Mouse (Mus musculus) adrenal gland (tissue): ENCODE results near the gene Cabp1.

ENCODE experiments used
- intact Hi-C: fragments of 180-260 bp; cut with DNase I; formaldehyde crosslinking; loops from one replicate; pipeline ENCODE4 v1.15.1; 2025
- long read RNA-seq, 2 experiments: library from polyadenylated mRNA; unstranded; transcript quantifications; one replicate each; pipeline ENCODE4 v2.0.0; 2020; ENCODE audit warnings: borderline replicate concordance in 1 of 2; ENCODE audit not compliant: insufficient replicate concordance in 1 of 2

The Cabp1 gene
- long read RNA-seq, experiment 1, result 0 reads
- long read RNA-seq, experiment 2, result 0 reads

- intact Hi-C loops, result loop anchor here (2.0 kb wide), 1 partner anchor 41 kb away; the partner anchor contains the start of gene Pop5
These were observed at the start of gene Cabp1 for GRCm38 (mm10) chr5:115193669-115194625. TSS of gene Cabp1 (minus strand) at chr5:115194381.

GRCm38 (mm10) chr5:115240191-115240590 is 46.0 kb upstream of the Cabp1 start:
- intact Hi-C loops, result loop anchor here (5.0 kb wide), 1 partner anchor 107 kb away; the partner anchor contains the start of gene Cox6a1

GRCm38 (mm10) chr5:115238729-115239195 is 44.6 kb upstream of the Cabp1 start:
- intact Hi-C loops, result loop anchor here (5.0 kb wide), 1 partner anchor 34 kb away; the partner anchor contains the start of gene Rnf10

DNA sequence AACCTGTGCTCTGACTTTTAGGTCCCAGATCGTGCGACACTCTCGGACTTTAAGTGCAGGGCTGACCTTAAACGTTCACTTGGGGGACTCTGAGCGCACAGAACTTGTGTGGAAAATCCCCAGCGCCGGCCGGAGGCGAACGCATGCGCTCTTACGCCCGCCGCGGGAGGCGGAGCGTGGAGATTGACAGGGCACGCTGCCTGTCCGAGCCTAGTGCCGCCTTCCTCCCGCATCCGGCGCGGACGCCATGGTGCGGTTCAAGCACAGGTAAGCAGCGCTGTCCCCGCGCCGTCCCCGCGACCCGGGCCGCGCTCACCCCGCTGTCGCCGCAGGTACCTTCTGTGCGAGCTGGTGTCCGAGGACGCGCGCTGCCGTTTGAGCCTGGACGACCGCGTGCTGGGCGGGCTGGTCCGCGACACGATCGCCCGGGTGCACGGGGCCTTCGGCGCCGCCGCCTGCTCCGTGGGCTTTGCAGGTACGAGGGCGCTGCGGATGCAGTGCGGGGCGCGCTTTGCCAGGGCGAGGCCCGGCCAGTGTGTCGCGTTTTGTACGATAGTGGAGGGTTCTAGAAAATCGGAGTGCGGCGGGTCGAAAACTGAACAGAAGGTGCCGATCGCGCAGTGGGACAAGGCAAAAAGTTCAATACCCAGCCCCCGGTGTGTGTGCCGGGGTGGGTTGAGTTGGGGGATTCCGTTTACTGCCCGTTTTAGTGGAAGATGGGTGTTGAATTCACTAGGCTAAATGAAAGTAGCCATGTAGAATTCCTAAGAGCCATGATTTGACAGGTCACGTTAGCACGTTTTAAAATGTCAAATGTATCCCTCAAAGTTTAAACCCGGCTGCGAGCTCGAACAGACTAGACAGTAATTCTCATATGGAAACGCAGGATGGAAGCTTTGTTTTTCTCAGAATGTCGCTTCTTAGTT is 43.9 kb upstream of the Cabp1 start:
- intact Hi-C loops, result loop anchor here (5.0 kb wide), 1 partner anchor 34 kb away; the partner anchor contains the start of gene Rnf10

GRCm38 (mm10) chr5:115235786-115236263 is 41.6 kb upstream of the Cabp1 start, which contains the start of gene Pop5:
TSS of gene Pop5 (plus strand) at chr5:115235836.
- intact Hi-C loops, result loop anchor here (2.0 to 5.0 kb wide), 2 partner anchors 36 to 43 kb away; partner anchors contain the start of gene Rnf10

DNA sequence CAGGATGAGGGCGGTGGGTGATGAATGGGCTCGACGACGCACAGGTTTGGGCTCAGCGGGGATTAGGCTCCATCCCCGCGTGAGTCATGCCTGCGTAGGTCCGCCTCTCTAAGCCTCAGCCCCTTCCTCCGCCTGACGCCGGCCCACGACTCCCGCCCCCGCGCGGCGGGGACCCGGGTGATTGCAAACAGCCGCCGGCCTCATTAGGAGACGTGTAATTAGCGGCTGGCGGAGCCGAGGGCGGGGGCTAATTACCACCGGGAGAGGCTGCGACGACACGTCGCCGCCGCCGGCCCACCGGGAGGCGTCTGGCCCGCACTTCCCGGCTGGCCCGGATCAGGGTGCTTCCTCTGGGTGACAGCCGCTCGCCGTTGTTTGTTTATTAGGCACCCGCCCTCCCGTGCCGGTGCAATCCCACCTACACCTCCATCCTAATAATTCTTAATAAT is 41.2 kb upstream of the Cabp1 start:
- intact Hi-C loops, result loop anchor here (2.0 to 5.0 kb wide), 2 partner anchors 37 to 43 kb away; partner anchors contain the start of gene Rnf10

- intact Hi-C loops, result loop anchor here (2.0 to 5.0 kb wide), 3 partner anchors 42 to 257 kb away; no protein-coding TSS in a partner anchor
These were observed 40.3 kb upstream of the Cabp1 start for GRCm38 (mm10) chr5:115234519-115234918.

- intact Hi-C loops, result loop anchor here (5.0 kb wide), 2 partner anchors 106 to 256 kb away; no protein-coding TSS in a partner anchor
These were observed 39.0 kb upstream of the Cabp1 start for GRCm38 (mm10) chr5:115233031-115233780.

DNA sequence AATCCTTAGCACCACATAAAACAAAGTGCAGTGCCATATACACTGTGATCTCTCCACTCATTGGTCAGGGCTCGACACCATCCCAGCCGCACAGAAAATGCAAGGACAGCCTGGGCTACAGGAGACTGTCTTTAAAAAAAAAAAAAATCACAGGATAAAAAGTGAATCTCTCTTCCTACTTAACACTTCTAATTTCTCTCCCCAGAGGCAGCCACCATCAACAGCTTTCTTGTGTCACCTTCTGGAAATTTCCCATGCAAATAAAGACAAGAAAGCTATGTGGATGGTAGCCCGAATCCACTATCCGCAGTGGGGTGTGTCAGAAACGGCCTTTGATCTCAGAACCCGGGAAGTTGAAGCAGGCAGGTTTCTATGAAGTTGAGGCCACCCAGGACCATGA is 38.3 kb upstream of the Cabp1 start:
- intact Hi-C loops, result loop anchor here (5.0 kb wide), 2 partner anchors 105 to 255 kb away; no protein-coding TSS in a partner anchor

GRCm38 (mm10) chr5:115231552-115232120 is 37.5 kb upstream of the Cabp1 start:
- intact Hi-C loops, result loop anchor here (5.0 kb wide), 2 partner anchors 104 to 254 kb away; no protein-coding TSS in a partner anchor

GRCm38 (mm10) chr5:115230830-115231551 is 36.8 kb upstream of the Cabp1 start:
- intact Hi-C loops, result loop anchor here (5.0 kb wide), 2 partner anchors 104 to 254 kb away; no protein-coding TSS in a partner anchor

DNA sequence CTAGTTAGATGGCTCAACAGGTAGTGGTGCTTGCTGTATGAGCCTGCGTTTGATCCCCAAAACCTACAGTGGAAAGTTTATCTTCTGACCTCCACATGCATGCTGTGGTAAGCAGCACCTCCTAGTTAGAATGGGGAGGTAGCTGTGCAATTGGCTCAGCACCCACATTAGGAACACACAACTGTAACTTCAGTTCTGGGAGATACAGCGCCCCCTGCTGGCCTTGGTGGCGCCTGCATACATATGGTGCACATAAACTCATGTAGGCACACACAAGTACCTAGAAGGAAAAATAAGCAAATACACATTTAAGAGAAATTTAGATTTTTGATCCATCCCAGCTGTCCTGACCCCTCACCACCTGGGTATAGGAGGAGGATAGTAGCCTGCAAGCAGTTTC is 28.3 kb upstream of the Cabp1 start:
- intact Hi-C loops, result no loop called here

DNA sequence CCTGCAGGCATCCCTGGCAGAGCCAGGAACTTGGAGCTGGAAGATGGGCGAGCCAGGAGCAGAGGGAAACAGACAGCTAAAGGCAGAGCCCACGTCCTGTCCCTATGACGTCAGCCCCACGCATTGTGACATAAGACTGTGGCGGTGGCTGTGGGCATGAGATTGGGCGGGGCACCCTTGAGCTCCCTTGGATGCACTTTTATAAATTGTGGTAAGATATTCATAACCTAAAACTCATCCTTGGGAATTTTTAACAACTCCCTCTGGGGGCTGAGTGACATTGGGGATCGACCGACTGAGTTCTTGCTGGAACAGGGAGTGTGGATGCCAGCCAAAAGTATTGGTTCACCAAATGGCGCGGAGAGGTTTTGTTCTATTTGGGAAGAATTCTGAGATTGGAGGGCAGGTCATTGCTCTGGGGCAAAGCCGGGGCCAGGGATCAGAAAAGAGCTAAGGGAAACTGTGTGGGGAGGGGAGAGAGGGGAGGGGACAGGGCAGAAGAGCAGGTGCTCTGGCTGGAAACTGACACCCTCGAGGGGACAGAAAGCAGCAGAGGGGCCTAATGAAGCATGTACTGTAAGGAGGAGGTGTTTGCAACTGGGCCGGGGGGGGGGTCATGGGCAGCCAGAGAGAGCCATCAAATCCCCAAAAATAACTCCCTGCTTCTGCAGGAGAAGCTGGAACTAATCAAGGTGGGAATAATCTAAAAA is 26.9 kb upstream of the Cabp1 start:
- intact Hi-C loops, result no loop called here

DNA sequence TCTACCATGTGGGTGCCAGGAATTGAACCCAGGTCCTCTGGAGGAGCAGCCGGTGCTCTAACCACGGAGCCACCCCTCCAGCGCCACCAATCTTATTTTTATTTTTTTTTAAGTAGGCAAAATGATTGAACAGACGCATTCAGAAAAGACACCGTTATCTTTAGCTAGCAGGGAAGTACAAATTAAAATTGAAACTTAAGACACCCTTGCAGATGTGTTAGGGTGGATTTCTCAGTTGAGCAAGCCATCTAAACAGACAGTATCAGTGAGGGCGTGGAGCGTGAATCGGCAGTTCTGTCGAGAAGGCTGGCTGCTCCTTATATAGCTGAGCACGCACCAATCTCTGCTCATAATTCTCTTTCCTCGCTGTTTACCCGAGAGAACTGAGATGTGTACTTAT is 23.8 kb upstream of the Cabp1 start:
- intact Hi-C loops, result no loop called here

GRCm38 (mm10) chr5:115215273-115216185 is 21.3 kb upstream of the Cabp1 start:
- intact Hi-C loops, result no loop called here

GRCm38 (mm10) chr5:115214864-115215263 is 20.7 kb upstream of the Cabp1 start:
- intact Hi-C loops, result no loop called here

GRCm38 (mm10) chr5:115212861-115213260 is 18.7 kb upstream of the Cabp1 start:
- intact Hi-C loops, result loop anchor here (1.0 kb wide), 1 partner anchor 24 kb away; no protein-coding TSS in a partner anchor
